Mouse (Mus musculus) kidney, embryonic 14.5 days (tissue): ENCODE results near the gene Olfr905. TPM values are rescaled to one million over a fixed set of nuclear protein-coding genes. Genes with fewer than 3 reads are reported as not detected.

Source experiments
- ATAC-seq: fragments of 200-750 bp; cut with Nextera tagmentation; 2 replicates; pipeline ENCODE4 v1.8.0; 2017; ENCODE audit warnings: moderate number of reproducible peaks, mild to moderate bottlenecking, moderate TSS enrichment, moderate library complexity; ENCODE audit not compliant: low FRiP score, low TSS enrichment
- H3K27ac ChIP-seq: fragments of 300-500 bp; sonication (generic); 2 replicates; pipeline ENCODE4 v1.5.1; 2014; ENCODE audit warnings: low read depth, mild to moderate bottlenecking, low read length, moderate library complexity, mixed read lengths
- H3K27me3 ChIP-seq: fragments of 300-500 bp; sonication (generic); 2 replicates; pipeline ENCODE4 v1.6.1; 2014; ENCODE audit warnings: mild to moderate bottlenecking, low read length; ENCODE audit not compliant: control insufficient read depth, insufficient read depth
- H3K36me3 ChIP-seq: fragments of 300-500 bp; sonication (generic); 2 replicates; pipeline ENCODE4 v1.6.1; 2014; ENCODE audit warnings: low read length, mixed read lengths; ENCODE audit not compliant: control insufficient read depth, insufficient read depth
- H3K4me1 ChIP-seq: fragments of 300-500 bp; sonication (generic); 2 replicates; pipeline ENCODE4 v1.6.1; 2014; ENCODE audit warnings: low read length, mixed read lengths; ENCODE audit not compliant: control insufficient read depth, insufficient read depth
- H3K4me2 ChIP-seq: fragments of 300-500 bp; sonication (generic); replicated peaks from 2 replicates; pipeline ENCODE4 v1.6.1; 2014; ENCODE audit warnings: low read depth, mild to moderate bottlenecking, low read length
- H3K4me3 ChIP-seq: fragments of 300-500 bp; sonication (generic); 2 replicates; pipeline ENCODE4 v1.5.1; 2014; ENCODE audit warnings: mild to moderate bottlenecking, low read length
- H3K9ac ChIP-seq: fragments of 300-500 bp; sonication (generic); 2 replicates; pipeline ENCODE4 v1.6.1; 2014; ENCODE audit warnings: low read depth, mild to moderate bottlenecking, low read length, moderate library complexity
- H3K9me3 ChIP-seq: fragments of 300-500 bp; sonication (generic); 2 replicates; pipeline ENCODE4 v1.6.1; 2016; ENCODE audit warnings: low read length; ENCODE audit not compliant: control insufficient read depth
- WGBS: fragments of 180-500 bp; shearing (Covaris S2); extraction: QIAGEN DNeasy Blood & Tissue Kit; methylation state at CpG from one replicate; pipeline ENCODE4 v1.1.7; 2014; 5-methylcytosine and 5-hydroxymethylcytosine counted together
- polyA plus RNA-seq: library from polyadenylated mRNA; unstranded; fragments of >200 nt; fragmentation: Nextera tagmentation; extraction: Ambion mirVana; gene quantifications from 2 replicates; pipeline ENCODE4 v1.2.1, GENCODE M21; 2014

Gene Olfr905
- polyA plus RNA-seq, result not detected in 2 replicates

DNA sequence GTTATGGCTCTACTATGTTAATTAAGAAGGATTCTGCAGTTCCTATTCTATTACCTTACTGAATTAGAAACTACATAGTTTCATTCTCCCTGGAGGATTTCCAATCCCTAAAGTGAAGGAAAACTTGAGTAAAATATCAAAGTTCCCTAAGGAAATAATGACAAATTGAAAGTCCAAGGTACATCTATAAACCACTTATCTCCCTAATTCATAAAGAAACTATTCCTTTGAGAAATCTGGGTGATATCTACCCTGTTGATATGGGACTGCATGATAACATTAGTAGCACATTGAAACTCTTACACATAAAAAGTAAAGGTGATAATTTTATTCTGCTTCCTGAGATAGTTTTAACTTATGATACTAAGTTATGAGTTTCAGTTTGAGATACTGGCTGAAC lies at the start of gene Olfr905:
TSS of gene Olfr905 (plus strand) at position 301 of the 400 bp plus-strand sequence.
- Histone ChIP-seq H3K27ac (no peak within 1 kb of the TSS), H3K27me3 (no peaks in the 10 kb centered on the region), H3K9me3 (no peaks in the 10 kb centered on the region), H3K4me2 (no peak within 1 kb of the TSS), H3K4me1 (no peaks in the 10 kb centered on the region), H3K36me3 (no peaks in the 10 kb centered on the region), H3K9ac (no peak within 1 kb of the TSS), H3K4me3 (no peak within 1 kb of the TSS)
- no peak for ATAC-seq

DNA sequence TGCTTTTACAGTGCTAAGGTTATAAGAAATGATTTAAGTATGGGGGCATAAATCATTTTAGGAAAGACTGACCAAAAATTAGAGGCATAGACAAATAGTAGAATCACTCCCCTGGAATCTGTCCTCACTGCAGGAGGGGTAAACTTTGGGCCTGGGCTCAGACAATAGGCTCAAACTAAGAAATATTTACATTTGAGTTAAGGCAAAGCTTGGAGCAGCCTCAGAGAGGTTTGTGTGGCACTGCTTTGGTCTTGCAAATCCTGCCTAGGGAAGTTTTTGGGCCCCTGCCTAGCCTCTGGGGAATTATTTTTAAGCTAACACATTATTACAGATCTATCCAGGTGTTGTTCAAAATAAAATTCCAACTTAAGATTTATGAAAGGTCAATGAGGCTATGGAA lies 47.1 kb upstream of the Olfr905 start:
- H3K9ac ChIP-seq, result no peak overlapping the region
- peaks cover 3% of the 10 kb centered on the region; the same call in 1 of the 2 replicates for H3K9me3 ChIP-seq
- no peak overlapping the region for H3K4me2 ChIP-seq
- no peaks in the 10 kb centered on the region for H3K27me3 ChIP-seq
- no peak for ATAC-seq
- H3K4me1 ChIP-seq, result no peaks in the 10 kb centered on the region
- no peaks in the 10 kb centered on the region for H3K36me3 ChIP-seq
- no peak overlapping the region for H3K4me3 ChIP-seq
- no peak overlapping the region for H3K27ac ChIP-seq

- Histone ChIP-seq H3K36me3 (no peaks in the 10 kb centered on the region), H3K9ac (no peak overlapping the region), H3K27me3 (no peaks in the 10 kb centered on the region), H3K4me2 (no peak overlapping the region), H3K4me1 (no peaks in the 10 kb centered on the region), H3K27ac (no peak overlapping the region), H3K9me3 (peaks cover 3% of the 10 kb centered on the region; the same call in 1 of the 2 replicates), H3K4me3 (no peak overlapping the region)
- no peak for ATAC-seq
- WGBS, result 67% methylated on average over 1 of the region's 1 CpGs
Measured at GRCm38 (mm10) chr9:38427026-38427425, 43.9 kb upstream of the Olfr905 start.

DNA sequence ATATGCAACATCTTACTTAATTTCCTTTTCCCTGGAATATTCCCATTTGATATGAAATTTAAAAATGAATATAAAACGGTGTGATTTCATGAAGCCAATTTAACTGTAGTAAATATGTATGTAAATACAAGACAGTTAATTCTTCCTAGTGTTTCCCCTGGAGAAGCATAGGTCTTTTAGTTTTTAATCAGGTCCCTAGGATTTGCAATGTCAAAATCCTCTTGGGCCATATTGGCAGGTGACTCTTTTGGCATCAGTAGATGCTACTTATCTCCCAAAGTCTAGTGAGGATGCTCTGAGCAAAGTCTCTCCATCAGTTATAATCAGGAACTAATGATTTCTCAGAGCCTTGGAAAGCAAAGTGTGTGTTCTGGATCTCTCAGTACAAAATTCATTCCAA lies 41.8 kb upstream of the Olfr905 start, which contains the start of gene Olfr901:
TSS of gene Olfr901 (plus strand) at position 301 of the 400 bp plus-strand sequence.
- peaks cover 3% of the 10 kb centered on the region; the same call in 1 of the 2 replicates for H3K9me3 ChIP-seq
- no peak within 1 kb of the TSS for H3K27ac ChIP-seq
- no peak within 1 kb of the TSS for H3K4me2 ChIP-seq
- H3K27me3 ChIP-seq, result no peaks in the 10 kb centered on the region
- H3K4me1 ChIP-seq, result no peaks in the 10 kb centered on the region
- WGBS, result 83% methylated on average over 1 of the region's 1 CpGs
- H3K9ac ChIP-seq, result no peak within 1 kb of the TSS
- no peak for ATAC-seq
- H3K4me3 ChIP-seq, result no peak within 1 kb of the TSS
- H3K36me3 ChIP-seq, result no peaks in the 10 kb centered on the region

DNA sequence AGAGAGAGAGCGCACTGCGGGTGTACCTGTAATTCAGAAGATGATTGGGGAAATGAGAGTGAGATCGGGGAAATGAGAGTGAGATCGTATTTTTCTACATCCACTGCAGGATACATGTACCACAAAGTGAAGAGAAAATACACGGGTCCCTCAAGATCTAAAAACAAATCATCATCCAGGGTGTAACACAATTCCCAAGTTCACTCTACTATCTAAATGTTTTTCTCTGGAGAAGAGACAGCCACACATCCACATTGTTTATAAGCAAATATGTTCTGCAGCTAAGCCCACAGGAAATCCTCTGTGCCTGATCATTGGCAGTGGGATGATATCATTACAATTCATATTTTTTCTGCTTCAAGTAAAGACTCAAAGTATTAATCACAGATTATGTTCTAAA lies 23.6 kb upstream of the Olfr905 start, which contains the start of gene Olfr902:
TSS of gene Olfr902 (plus strand) at position 301 of the 400 bp plus-strand sequence.
- 85% methylated on average over 5 of the region's 5 CpGs for WGBS
- Histone ChIP-seq H3K4me3 (no peak within 1 kb of the TSS), H3K9me3 (no peaks in the 10 kb centered on the region), H3K27me3 (no peaks in the 10 kb centered on the region), H3K9ac (no peak within 1 kb of the TSS), H3K4me2 (no peak within 1 kb of the TSS), H3K4me1 (no peaks in the 10 kb centered on the region), H3K27ac (no peak within 1 kb of the TSS), H3K36me3 (no peaks in the 10 kb centered on the region)
- no peak for ATAC-seq

DNA sequence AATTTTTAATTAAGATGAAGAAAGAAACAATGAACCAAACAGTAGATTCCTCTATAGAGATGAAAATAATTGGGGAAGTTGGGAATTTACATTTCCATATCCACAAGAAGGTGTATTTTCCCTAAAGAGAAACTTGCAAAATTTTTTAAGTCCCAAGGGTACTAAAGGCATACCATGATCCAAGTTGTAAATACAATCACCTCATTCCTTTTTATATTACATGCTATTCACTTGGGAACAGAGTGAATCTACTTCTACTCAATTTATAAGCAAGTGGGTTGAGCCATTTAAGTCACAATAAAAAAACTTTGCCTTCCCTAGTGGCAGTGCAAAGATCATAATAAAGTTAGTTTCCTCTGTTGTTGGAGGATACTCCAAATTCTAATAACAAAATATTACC lies 8.1 kb upstream of the Olfr905 start, which contains the start of gene Olfr904:
TSS of gene Olfr904 (plus strand) at position 301 of the 400 bp plus-strand sequence.
- no peaks in the 10 kb centered on the region for H3K4me1 ChIP-seq
- ATAC-seq, result no peak
- no peaks in the 10 kb centered on the region for H3K27me3 ChIP-seq
- H3K9me3 ChIP-seq, result no peaks in the 10 kb centered on the region
- H3K9ac ChIP-seq, result no peak within 1 kb of the TSS
- no peak within 1 kb of the TSS for H3K27ac ChIP-seq
- H3K4me2 ChIP-seq, result no peak within 1 kb of the TSS
- no peak within 1 kb of the TSS for H3K4me3 ChIP-seq
- H3K36me3 ChIP-seq, result no peaks in the 10 kb centered on the region

DNA sequence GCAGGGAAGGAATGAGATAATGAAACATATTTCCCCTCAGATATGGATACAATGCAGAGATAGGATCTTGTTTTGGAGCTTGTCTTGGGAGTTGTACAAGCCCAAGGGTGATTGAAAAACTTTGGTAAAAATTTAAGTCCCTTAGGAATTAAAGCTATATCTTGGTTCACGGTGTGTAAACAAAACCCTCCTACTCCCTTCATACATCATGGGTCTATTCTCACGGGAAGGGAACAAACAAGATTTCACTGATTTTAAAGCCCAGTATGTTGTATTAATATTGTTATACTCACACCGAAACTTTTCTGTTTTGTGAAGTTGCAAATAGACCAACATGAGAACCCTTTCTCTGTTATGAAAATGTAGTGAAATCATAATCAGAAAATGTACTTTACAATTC lies 15.9 kb downstream of the Olfr905 start, which contains the start of gene Olfr906:
TSS of gene Olfr906 (plus strand) at position 301 of the 400 bp plus-strand sequence.
- H3K4me3 ChIP-seq, result no peak within 1 kb of the TSS
- WGBS, result 79% methylated on average over 3 of the region's 3 CpGs
- no peaks in the 10 kb centered on the region for H3K36me3 ChIP-seq
- no peaks in the 10 kb centered on the region for H3K9me3 ChIP-seq
- no peaks in the 10 kb centered on the region for H3K4me1 ChIP-seq
- H3K9ac ChIP-seq, result no peak within 1 kb of the TSS
- no peak within 1 kb of the TSS for H3K4me2 ChIP-seq
- H3K27ac ChIP-seq, result no peak within 1 kb of the TSS
- H3K27me3 ChIP-seq, result no peaks in the 10 kb centered on the region
- no peak for ATAC-seq

GRCm38 (mm10) chr9:38495501-38495900 lies 24.6 kb downstream of the Olfr905 start, which contains the start of gene Olfr907:
TSS of gene Olfr907 (plus strand) at chr9:38495801.
- Histone ChIP-seq H3K36me3 (no peaks in the 10 kb centered on the region), H3K4me1 (no peaks in the 10 kb centered on the region), H3K9me3 (no peaks in the 10 kb centered on the region), H3K27ac (no peak within 1 kb of the TSS), H3K4me3 (no peak within 1 kb of the TSS), H3K9ac (no peak within 1 kb of the TSS), H3K27me3 (no peaks in the 10 kb centered on the region), H3K4me2 (no peak within 1 kb of the TSS)
- no peak for ATAC-seq
- 85% methylated on average over 2 of the region's 2 CpGs for whole genome bisulfite sequencing

- Histone ChIP-seq H3K27ac (no peak overlapping the region), H3K4me2 (no peak overlapping the region), H3K9me3 (no peaks in the 10 kb centered on the region), H3K27me3 (no peaks in the 10 kb centered on the region), H3K9ac (no peak overlapping the region), H3K36me3 (no peaks in the 10 kb centered on the region), H3K4me3 (no peak overlapping the region), H3K4me1 (no peaks in the 10 kb centered on the region)
- WGBS, result 68% methylated on average over 2 of the region's 2 CpGs
- no peak for ATAC-seq
Measured at GRCm38 (mm10) chr9:38512353-38512752, 41.4 kb downstream of the Olfr905 start.
